Mouse (Mus musculus): ENCODE data around the gene Dhrs9. TPM values are rescaled to one million over a fixed set of nuclear protein-coding genes. Genes with fewer than 3 reads are reported as not detected.
A peak's percentile ranks its signal among the peaks of the same experiment; 100 is the strongest.

Dhrs9 gene
- total and polyA plus RNA-seq, 2 experiments from 2014 or later, result not detected

DNA sequence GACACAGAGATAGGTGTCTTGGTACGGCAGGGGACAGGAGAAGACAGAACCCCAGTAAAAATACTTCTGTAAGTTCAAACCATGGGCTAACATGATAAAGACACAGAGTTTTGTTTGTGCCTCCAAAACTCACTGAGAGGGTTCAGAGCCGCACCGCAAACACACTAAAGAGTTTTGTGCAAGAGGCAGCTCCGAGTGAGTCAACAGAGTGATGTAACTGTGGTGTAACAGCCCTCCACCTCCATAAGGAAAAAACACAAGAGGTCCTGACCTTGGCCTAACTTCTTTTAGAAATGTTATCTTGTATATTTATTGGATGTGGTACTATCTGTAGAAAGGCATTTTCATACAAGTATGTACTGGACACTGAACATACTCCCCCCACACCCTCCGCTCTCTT is 25.4 kb downstream of the Dhrs9 start:
- Histone ChIP-seq H3K4me2 (ENCODE audit: low read depth, low read length, poor library complexity, severe bottlenecking) (no peak overlapping the region), H3K27ac (ENCODE audit: low read depth, low read length) (no peak overlapping the region), H3K9me3 (ENCODE audit: low read length) (no peaks in the 10 kb centered on the region), H3K27me3 (ENCODE audit: insufficient read depth, low read length) (no peaks in the 10 kb centered on the region), H3K9ac (replicated peaks; ENCODE audit: low read length, poor library complexity, severe bottlenecking) (no peak overlapping the region), H3K36me3 (ENCODE audit: insufficient read depth, low read length) (no peaks in the 10 kb centered on the region), H3K4me1 (ENCODE audit: insufficient read depth, low read length) (no peaks in the 10 kb centered on the region), H3K4me3 (ENCODE audit: low read depth, low read length) (no peak overlapping the region)
- ATAC-seq (ENCODE audit: low FRiP score) (no peak), DNase-seq (ENCODE audit: low spot score) (no peak)
- TF ChIP-seq CTCF (IDR thresholded peaks at IDR 0.05), result no peak
- 93% methylated on average over 5 of the region's 5 CpGs for WGBS

- 95% methylated on average over 10 of the region's 10 CpGs for WGBS
- no peak for TF ChIP-seq CTCF (IDR thresholded peaks at IDR 0.05)
- no peak overlapping the region for H3K4me2 ChIP-seq (ENCODE audit: low read depth, low read length, poor library complexity, severe bottlenecking)
- H3K4me3 ChIP-seq (ENCODE audit: low read depth, low read length), result no peak overlapping the region
- no peak for DNase-seq (ENCODE audit: low spot score)
- H3K27ac ChIP-seq (ENCODE audit: low read depth, low read length), result no peak overlapping the region
- peaks cover 7% of the 10 kb centered on the region; the same call in 1 of the 2 replicates for H3K4me1 ChIP-seq (ENCODE audit: insufficient read depth, low read length)
- no peak for ATAC-seq (ENCODE audit: low FRiP score)
- H3K36me3 ChIP-seq (ENCODE audit: insufficient read depth, low read length), result no peaks in the 10 kb centered on the region
- H3K9me3 ChIP-seq (ENCODE audit: low read length), result no peaks in the 10 kb centered on the region
- no peak overlapping the region for H3K9ac ChIP-seq (replicated peaks; ENCODE audit: low read length, poor library complexity, severe bottlenecking)
- H3K27me3 ChIP-seq (ENCODE audit: insufficient read depth, low read length), result no peaks in the 10 kb centered on the region
These were observed 34.3 kb downstream of the Dhrs9 start for GRCm38 (mm10) chr2:69414539-69414938.

- no peak overlapping the region for H3K9ac ChIP-seq (replicated peaks; ENCODE audit: low read length, poor library complexity, severe bottlenecking)
- 93% methylated on average over 6 of the region's 6 CpGs for WGBS
- no peak overlapping the region for H3K4me3 ChIP-seq (ENCODE audit: low read depth, low read length)
- ATAC-seq (ENCODE audit: low FRiP score) (no peak), DNase-seq (ENCODE audit: low spot score) (no peak)
- H3K36me3 ChIP-seq (ENCODE audit: insufficient read depth, low read length), result no peaks in the 10 kb centered on the region
- H3K4me2 ChIP-seq (ENCODE audit: low read depth, low read length, poor library complexity, severe bottlenecking), result no peak overlapping the region
- H3K27me3 ChIP-seq (ENCODE audit: insufficient read depth, low read length), result no peaks in the 10 kb centered on the region
- no peaks in the 10 kb centered on the region for H3K9me3 ChIP-seq (ENCODE audit: low read length)
- no peak overlapping the region for H3K27ac ChIP-seq (ENCODE audit: low read depth, low read length)
- H3K4me1 ChIP-seq (ENCODE audit: insufficient read depth, low read length), result peaks cover 7% of the 10 kb centered on the region; the same call in 1 of the 2 replicates
- TF ChIP-seq CTCF (IDR thresholded peaks at IDR 0.05), result no peak
These were observed 34.8 kb downstream of the Dhrs9 start for GRCm38 (mm10) chr2:69415070-69415469.

GRCm38 (mm10) chr2:69418294-69418881 is 38.1 kb downstream of the Dhrs9 start:
- no peak overlapping the region for H3K27ac ChIP-seq (ENCODE audit: low read depth, low read length)
- WGBS, result 5% methylated on average over 11 of the region's 11 CpGs

DNA sequence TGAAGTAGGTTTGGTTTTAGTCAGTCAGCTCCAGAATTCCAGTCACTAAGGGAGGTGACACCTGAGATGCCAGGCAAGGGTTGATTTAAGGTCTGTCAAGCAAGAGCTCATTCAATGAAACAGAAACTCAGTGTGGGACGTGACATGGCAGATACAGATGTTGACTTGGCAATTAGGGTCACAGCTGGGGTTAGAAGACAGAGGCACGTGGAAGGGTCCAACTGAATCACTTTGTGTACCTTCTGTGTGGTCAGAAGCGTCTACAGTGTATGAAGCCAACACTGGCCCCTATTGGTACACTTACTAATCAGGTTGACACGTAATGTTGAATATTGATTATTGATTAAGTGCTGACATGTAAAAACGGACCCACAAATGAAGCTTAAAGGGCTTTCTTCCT is 44.6 kb downstream of the Dhrs9 start:
- Histone ChIP-seq H3K9ac (replicated peaks; ENCODE audit: low read length, poor library complexity, severe bottlenecking) (no peak overlapping the region), H3K36me3 (ENCODE audit: insufficient read depth, low read length) (no peaks in the 10 kb centered on the region), H3K4me3 (ENCODE audit: low read depth, low read length) (no peak overlapping the region), H3K27me3 (ENCODE audit: insufficient read depth, low read length) (no peaks in the 10 kb centered on the region), H3K9me3 (ENCODE audit: low read length) (no peaks in the 10 kb centered on the region), H3K4me2 (ENCODE audit: low read depth, low read length, poor library complexity, severe bottlenecking) (no peak overlapping the region), H3K4me1 (ENCODE audit: insufficient read depth, low read length) (no peaks in the 10 kb centered on the region), H3K27ac (ENCODE audit: low read depth, low read length) (no peak overlapping the region)
- no peak for TF ChIP-seq CTCF (IDR thresholded peaks at IDR 0.05)
- 75% methylated on average over 5 of the region's 5 CpGs for WGBS
- DNase-seq (ENCODE audit: low spot score), result no peak
- ATAC-seq (ENCODE audit: low FRiP score), result no peak

More at GRCm38 (mm10) chr2:69418294-69418881, 38.1 kb downstream of the Dhrs9 start:
- ATAC-seq (ENCODE audit: low FRiP score), result peak; percentile 23; the same call in 1 of the 2 replicates
- DNase-seq (ENCODE audit: low spot score), result no peak
- Histone ChIP-seq H3K9ac (replicated peaks; ENCODE audit: low read length, poor library complexity, severe bottlenecking) (no peak overlapping the region), H3K27me3 (ENCODE audit: insufficient read depth, low read length) (no peaks in the 10 kb centered on the region), H3K4me1 (ENCODE audit: insufficient read depth, low read length) (peaks cover 7% of the 10 kb centered on the region; the same call in 1 of the 2 replicates), H3K36me3 (ENCODE audit: insufficient read depth, low read length) (no peaks in the 10 kb centered on the region), H3K9me3 (ENCODE audit: low read length) (no peaks in the 10 kb centered on the region), H3K4me3 (ENCODE audit: low read depth, low read length) (no peak overlapping the region), H3K4me2 (ENCODE audit: low read depth, low read length, poor library complexity, severe bottlenecking) (peak overlapping the region; percentile 22; the same call in 1 of the 2 replicates)
- no peak for TF ChIP-seq CTCF (IDR thresholded peaks at IDR 0.05)

GRCm38 (mm10) chr2:69426081-69426480 is 45.8 kb downstream of the Dhrs9 start:
- ATAC-seq (ENCODE audit: low FRiP score) (no peak), DNase-seq (ENCODE audit: low spot score) (no peak)
- TF ChIP-seq CTCF (IDR thresholded peaks at IDR 0.05), result no peak
- H3K4me1 ChIP-seq (ENCODE audit: insufficient read depth, low read length), result no peaks in the 10 kb centered on the region
- H3K9ac ChIP-seq (replicated peaks; ENCODE audit: low read length, poor library complexity, severe bottlenecking), result no peak overlapping the region
- WGBS, result 93% methylated on average over 1 of the region's 1 CpGs
- no peaks in the 10 kb centered on the region for H3K9me3 ChIP-seq (ENCODE audit: low read length)
- H3K27me3 ChIP-seq (ENCODE audit: insufficient read depth, low read length), result no peaks in the 10 kb centered on the region
- no peaks in the 10 kb centered on the region for H3K36me3 ChIP-seq (ENCODE audit: insufficient read depth, low read length)
- no peak overlapping the region for H3K4me3 ChIP-seq (ENCODE audit: low read depth, low read length)
- H3K4me2 ChIP-seq (ENCODE audit: low read depth, low read length, poor library complexity, severe bottlenecking), result no peak overlapping the region
- H3K27ac ChIP-seq (ENCODE audit: low read depth, low read length), result no peak overlapping the region
